Mouse (Mus musculus) ES-Bruce4 (cell line): Measurements from ENCODE around the gene Ctsa.

Source experiments
- CTCF ChIP-seq: IDR thresholded peaks from one replicate; pipeline ENCODE4 v1.8.1; 2011; ENCODE audit warnings: low read depth, low read length
- POLR2A ChIP-seq: IDR thresholded peaks from one replicate; pipeline ENCODE4 v1.8.1; 2011; ENCODE audit warnings: low read length; ENCODE audit not compliant: insufficient read depth

DNA sequence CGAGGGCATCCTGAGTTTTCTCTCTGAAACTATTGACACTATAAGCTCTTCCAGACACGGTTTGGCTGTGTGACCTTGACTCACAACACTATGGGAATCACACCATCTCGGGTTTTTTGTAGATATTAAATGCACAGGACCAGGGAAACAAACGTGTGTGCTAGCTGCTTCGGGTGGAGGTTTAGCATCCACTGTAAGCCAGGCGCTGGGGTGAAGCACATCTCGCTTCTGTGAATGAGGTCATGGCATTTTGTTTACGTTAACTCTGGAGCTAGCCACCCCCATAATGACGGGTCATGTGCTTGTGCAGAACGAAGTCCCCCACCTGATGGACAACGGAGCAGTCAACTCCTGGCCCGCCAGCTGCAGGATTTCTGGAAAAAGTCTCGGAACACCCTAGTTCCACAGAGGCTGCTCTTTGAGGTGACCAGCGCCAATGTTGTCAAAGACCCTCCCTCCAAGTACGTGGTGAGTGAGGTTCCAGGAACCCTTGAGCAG is 46.2 kb upstream of the Ctsa start:
- no peak for TF ChIP-seq POLR2A
- no peak for TF ChIP-seq CTCF
